Mouse (Mus musculus): ENCODE measurements around the gene Meiob.

Gene Meiob

DNA sequence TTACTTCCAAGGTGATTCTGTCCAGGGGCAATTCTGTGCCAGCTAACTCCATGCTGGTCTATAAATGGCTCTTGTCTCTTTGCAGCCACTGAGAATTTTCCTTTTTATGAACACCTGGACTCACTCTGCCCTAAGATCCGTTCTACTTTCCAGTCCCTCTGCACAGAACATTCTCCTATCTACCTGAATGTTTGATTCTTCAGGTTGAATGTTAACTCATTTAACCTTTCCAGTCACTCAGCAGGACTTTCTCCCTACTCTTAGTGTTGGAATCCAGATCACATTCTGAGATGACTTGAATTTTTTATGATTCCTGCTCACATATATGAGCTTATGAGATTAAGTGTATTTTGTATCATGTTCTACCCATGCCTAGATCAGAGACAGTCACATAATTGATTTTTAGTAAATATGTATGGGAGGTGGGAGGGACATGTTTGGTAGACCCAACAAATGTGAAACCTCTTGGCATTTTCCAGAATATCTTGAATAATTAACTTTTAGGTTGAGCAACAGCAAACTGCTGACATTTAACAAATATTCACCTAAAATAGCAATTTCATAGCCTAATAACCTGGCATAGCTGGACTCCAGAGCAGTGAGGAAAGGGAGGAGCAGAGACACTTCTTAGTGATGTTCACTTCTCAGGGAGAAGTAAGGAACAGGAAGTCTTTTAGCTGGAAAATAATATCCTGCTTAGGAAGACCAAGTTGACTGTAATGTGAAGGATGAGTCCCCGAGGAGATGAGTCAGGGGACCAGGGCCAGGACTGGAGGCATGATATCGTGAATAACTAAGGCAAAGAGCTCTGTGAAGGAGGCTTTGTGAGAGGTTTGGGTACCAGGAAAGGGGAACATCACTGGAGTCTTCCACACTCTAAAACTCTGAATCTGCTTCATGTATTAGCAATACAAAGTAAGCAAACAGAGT lies 17.5 kb downstream of the Meiob start:
- DNase-seq (ENCODE audit: low read depth), result peak; percentile 66

DNA sequence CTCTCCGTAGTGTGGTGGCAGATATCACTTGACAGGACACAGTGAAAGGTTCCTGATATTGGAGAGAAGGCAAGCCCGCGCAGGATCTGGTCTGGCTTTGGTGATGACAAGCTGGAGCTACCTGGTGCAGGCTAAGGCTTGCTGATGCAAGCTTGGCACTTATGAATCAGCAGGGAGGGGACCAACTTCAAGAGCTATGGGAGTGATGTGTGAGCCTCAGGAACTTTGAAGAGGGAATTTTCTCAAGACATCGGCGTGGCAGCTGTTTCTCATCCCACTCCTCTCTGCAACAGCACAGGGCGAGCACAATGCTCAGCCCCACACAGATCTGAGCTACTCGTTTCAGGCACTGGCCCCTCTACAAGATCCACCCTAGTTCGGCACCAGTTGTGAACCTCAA lies 35.8 kb downstream of the Meiob start, which contains the start of gene Hagh:
Gene Hagh (plus strand): TSS at position 302 of the 400 bp plus-strand sequence.
- DNase-seq (ENCODE audit: low read depth), result no peak

DNA sequence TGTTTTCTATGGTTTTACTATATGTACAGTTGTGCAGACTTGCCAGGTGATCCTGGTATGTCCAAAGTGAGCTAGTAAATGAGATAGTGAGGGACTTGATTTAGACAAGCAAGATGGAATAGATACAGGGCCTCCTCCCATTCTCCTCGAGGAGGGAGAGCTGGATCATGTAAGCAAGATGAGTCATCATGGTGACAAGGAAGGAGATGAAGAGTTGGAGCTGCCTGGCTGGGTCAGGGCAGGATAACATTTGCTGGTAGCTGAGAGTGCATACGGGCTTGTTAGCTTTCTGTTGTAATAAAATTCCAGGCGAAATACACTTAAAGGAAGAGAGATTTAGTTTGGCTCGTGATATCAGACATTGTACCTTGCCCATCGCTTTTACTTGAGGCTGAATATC lies 36.3 kb downstream of the Meiob start:
- DNase-seq (ENCODE audit: low read depth), result no peak

DNA sequence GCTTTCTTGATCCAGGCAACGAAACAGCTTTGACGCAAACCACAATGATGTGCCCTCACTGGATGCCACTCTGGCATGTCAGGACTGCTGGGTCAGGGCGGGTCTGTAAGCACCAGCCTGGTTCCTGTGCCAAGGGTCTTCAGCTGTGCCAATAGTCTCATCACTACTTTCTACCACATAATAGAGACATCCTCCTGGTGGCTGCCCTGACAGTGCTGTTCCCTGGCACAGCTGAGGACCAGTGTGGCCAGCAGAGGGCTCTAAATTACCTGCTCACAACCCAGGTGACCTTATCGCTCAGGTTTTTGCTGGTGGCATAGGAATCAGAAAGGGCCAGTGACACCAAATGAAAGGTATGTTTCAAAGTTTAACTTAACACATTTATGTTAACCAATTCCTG lies 37.0 kb downstream of the Meiob start:
- DNase-seq (ENCODE audit: low read depth), result no peak

DNA sequence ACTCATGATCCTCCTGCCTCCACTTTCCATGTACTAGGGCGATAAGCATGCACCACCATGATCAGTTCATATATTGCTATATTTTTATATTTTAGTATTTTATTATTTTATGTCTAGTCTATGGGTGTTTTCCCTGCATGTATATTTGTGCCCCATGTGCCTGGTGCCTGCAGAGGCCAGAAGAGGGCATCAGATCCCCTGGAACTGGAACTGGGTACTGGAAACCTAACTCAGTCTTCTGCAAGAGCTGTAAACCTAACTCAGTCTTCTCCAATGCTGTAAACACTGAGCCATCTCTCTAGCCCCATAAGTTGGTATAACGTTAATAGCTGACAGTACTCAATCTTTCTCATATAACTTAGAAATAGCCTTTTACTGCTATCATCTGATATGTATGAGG lies 38.5 kb downstream of the Meiob start:
- peak; percentile 54 for DNase-seq (ENCODE audit: low read depth)

DNA sequence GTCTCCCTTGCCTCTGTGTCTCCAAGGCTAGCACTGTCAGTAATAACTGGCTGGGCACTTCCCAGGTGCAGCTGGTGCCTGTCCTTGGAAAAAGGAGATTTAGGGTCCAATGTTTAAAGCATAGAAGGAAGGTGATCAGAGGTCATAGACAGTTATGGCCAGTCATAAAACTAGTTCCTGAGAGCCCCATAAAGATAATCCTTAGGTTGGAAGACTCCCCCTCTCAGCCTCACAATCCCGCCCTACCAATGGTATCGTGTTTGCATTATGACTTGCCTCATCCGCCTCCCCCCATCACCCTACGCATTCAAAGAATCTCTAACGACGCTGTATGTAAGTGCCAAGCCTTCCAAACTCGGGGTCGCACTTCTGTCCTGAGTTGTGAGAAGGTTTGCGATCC lies 40.4 kb downstream of the Meiob start:
- no peak for DNase-seq (ENCODE audit: low read depth)

DNA sequence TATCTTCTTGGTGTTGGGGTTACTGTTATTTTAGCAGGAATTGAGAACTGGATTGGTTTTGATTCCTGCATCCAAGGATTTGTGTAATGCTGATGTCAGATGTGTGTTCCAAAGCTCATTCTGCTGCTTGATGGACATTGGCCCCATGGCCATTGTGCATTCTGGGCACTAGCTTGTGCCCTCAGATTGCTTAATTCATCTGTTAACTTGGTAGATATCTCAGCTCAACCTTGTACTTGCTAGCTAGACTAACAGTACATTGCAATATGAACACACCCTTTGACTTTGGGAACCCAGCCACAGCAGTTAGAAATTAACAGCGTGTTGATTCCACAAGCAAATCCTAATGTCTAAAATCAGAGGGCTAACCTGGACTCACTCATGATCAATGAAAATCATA lies 43.3 kb downstream of the Meiob start:
- no peak for DNase-seq (ENCODE audit: low read depth)

DNA sequence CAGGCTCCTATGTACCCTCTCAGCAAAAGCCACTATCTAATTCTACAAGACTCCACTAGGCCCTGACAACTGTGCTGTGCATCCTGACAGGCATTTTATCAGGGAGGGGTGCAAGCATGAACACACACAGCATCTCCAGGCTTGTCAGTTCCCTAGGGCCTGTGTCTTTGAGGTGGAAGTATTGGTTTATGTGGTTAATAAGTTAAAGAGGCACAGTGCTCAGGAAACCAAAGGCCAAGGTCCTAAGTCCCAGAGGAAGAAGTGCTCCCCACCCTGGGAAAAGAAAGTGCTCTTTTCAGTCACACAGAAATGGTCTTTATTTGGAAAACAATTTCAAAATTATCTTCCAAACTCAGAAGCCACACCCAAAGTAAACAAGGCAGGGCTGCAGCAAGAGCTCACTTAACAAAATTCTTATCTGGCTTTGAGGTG lies 44.5 kb downstream of the Meiob start:
- no peak for DNase-seq (ENCODE audit: low read depth)

DNA sequence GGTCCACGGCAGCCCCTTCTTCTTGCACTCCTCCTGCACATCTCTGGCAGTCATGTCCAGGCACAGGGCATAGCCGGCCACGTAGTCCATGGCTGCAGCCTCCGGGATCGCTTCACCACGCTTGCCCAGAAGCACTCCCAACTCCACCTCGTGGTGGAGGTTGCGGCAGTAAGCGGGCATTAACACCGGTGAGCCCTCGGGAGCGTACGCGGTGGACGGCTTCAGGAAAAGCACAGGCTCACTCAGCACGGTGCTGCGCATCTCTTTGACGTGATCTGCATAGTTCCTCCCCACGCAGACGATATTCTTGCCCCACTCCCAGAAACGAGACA lies 45.6 kb downstream of the Meiob start:
- DNase-seq (ENCODE audit: low read depth), result no peak

DNA sequence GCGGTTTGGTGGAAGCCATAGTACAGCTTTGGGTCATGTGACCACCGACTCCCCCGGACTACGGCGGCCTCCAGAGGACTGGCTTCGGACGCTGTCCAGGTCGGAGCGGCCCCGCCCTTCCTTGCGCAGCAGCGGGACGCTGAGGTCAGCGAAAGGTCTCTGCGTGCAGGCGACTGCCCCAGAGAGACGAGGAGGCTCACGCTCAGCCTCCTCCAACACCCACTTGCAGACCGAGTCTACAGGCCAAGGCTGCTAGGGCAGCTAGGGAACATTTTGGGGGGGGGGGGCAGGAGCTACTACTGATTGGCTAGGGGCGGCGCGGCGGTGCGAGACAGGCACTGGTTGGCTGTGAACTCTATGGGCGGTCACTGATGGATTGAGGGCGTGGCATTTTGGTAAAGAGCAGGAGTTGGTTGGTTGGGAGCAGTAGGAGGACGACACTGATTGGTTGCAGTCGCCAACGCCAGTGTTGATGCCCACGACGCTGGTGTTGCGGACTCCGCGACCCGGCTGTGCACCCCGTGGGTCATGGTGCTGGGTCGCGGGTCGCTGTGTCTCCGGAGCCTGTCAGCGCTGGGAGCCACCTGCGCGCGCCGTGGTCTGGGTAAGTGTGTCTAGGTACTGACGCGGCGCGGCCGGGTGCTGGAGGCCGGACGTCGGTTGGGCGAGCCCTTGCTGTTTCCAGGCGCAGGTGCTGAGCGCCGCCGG lies 46.1 kb downstream of the Meiob start, which contains the start of gene Fahd1:
Gene Fahd1 (minus strand): TSS at position 300 of the 708 bp plus-strand sequence.
- DNase-seq (ENCODE audit: low read depth), result peak; percentile 97

DNA sequence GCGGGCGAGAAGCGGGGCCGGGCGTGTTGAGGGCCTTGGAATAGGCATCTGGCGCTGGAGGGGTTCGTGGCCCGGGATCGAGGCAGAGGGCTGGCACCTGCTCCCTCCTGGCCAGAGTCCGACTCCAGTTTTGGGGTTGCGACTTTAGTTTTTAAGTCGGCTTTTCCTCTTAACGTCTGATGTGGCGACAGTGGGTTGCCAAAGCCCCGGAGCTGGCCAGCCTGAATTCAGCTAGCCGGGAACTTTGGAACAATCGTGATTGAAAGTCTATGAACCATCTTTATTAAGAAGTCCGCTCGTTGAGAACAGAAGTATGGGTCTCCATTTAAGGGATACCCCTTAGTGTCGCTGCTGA lies 46.7 kb downstream of the Meiob start:
- DNase-seq (ENCODE audit: low read depth), result no peak

DNA sequence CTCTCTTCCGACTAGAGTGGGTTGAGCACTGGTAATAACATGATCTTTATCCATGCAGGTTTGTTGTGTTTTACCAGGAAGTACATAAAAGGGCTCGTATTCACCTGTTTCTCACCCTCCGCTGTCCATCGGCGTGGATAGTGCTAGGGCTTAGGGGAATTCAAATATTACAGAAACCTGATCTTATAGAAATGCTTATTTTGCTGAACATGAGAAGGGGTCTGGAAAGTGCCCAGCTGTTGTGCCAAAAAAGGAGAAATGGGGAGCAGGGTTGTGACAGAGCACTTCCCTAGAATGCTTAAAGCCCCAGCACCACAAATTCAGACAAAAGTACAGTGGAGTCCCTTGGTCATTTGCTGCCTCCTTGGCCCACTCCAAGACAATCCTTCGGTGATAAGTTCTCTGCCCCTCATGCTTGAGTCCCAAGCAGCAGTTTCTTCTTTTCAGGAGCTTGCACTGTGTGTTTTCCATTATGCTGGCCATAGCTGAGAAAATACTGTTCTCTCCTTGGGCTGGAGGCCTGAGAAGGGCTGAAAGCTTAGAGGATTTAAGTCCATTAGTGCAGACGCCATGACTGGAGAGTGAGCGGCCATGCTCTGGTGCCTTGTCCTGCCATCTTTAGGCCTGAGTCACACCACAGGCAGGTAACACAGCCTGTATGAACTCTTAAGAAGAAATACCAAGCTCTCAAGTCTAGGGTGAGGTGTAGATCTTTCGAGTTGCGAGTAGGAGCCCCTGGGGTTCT lies 47.5 kb downstream of the Meiob start:
- no peak for DNase-seq (ENCODE audit: low read depth)

DNA sequence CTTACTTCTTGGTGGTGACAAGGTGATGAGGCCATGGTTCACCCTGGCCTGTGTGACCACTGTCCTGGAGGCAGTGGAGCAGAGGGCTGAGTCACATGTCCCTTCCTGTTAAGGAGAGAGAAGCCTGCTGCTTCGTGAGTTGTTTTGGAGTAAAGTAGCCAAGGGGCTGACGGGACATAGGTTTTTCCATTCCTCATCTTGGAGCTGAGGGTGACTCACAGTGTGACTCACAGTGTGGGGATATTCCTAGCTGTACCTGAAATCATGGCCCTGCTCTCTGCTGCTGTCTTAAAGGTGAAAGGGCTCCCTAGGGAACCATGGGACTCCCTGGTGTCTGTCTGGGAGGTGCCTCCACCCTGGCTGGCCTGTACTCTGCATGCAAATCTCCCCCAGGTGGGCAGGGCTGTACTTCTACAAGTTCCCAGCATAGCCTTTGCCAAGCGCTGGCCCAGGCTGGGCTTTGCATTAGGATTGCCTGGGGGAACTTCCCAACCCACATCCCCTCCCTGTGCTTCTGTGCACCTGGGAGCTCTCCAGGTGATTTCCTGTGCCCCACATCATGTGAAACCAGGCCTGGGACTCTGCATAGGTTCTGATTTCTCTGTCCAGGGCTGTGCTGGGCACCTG lies 51.9 kb downstream of the Meiob start:
- peak; percentile 79 for DNase-seq (ENCODE audit: low read depth)

DNA sequence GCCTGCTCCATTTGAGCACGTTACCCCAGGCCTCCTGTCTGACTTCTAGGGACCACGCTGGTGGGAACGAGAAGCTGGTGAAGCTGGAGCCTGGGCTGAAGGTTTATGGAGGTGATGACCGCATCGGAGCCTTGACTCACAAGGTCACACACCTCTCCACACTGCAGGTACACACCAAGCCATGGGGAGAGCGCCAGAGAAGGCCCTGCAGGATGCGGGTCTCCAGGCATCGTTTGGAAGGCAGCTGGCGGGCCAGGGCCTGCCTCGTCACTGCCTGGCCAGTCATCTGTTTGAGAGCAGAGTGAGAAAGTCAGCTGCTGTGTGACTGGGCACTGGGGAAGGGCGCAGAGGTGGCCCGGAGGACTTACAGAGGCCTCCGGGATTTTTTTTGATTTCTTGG lies 52.5 kb downstream of the Meiob start:
- no peak for DNase-seq (ENCODE audit: low read depth)

DNA sequence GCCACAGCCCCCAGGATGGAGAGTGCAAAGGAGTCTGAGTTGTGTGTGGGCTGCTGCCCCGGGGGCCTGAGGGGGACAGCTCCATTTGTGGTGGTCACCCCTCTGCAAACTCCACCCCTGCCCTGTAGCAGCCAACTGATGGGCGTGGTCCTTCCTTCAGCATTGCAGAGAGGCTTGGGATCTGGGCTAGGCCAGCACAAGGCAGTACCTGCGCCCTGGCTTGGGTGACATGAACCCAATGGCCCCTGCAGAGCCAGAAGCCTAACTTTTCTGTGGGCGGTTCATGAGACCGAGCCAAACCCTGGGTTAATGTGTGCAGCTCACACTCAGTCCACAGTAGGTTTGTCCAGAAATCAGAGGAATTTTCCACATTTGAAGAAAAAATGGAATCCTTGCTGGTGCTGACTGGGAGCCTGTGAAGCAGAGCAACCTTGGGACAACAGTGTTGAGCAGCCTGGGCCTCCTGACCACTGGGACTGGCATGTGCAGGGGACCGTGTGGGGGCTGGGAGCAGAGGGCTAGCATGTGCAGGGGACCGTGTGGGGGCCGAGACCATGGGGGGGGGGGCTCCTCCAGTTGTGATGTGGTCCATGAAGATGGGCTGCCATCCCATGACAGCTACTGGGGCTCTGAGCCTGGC lies 53.9 kb downstream of the Meiob start:
- DNase-seq (ENCODE audit: low read depth), result no peak

DNA sequence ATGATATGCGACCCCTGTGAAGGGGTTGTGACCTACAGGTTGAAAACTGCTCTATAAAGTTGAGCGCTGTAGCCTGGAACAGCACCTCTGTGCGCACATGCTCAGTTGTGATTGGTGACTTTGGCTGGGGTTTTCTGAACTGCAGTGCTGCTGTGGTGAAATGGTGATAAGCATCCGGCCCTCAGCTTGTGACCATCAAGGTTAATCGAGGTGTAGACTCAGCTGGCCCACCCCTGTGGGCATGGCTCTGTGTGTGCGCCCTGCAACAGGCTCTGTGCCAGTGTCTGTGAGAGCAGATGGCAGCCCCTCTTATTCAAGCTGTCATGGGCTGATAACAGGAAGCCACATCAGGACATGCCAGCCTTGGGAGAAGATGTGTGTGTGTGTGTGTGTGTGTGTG lies 54.9 kb downstream of the Meiob start:
- DNase-seq (ENCODE audit: low read depth), result no peak

DNA sequence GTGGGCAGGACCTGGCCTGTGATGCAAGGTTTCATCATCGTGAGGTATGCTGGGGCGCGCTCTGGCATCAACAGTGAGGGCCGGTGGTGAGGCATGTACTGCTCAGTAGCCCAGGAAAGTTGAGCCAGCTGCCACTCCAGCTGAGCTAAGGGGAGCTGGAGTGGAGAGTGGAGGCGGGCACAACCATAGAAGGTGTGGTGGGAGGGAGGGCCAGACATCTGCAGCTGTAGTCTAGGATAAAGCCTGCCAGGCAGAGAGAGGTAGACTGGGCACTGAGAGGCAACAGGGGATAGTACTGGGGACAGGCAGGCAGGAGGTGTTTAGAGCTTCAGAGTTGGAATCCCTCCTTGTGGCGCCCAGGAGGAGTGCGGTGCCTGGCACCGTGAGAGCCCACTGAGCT lies 56.0 kb downstream of the Meiob start:
- no peak for DNase-seq (ENCODE audit: low read depth)

DNA sequence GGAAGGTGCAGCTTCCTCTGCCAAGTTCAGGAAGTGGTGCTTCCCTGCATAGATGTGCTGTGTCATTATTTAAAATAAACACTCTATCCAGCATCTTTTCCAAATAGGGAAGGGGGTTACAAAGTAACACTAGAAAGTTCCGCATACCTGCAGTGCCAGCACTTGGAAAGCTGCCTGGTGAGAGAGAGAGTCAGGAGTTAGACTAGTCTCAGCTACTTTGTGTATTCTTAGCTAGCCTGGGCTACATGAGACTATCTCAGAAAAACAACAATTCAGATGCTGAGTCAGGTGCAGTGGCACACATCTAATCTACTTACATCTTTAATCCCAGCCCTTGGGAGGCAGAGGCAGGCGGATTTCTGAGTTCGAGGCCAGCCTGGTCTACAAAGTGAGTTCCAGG lies 57.7 kb downstream of the Meiob start:
- no peak for DNase-seq (ENCODE audit: low read depth)

DNA sequence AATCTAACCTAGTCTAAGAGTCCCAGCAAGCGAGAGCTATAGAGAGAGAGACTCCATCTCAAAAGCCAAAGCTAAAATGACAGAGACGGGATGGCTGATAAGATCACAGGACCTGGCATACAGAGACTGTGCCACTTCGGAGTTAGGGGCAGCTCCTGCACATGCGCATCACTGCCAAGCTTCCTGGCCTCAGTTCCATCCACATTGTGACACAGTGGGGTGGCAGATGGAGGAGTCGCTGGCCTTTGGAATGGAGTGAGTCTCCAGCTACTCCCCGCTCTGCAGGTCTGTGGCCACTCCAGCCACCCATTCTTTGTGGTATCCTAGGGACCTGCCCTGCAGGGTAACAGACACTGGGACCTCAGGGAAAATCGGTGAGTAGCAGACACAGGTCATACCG lies 61.7 kb downstream of the Meiob start, which contains the start of gene Igfals:
Gene Igfals (plus strand): TSS at position 222 of the 400 bp plus-strand sequence.
- DNase-seq (ENCODE audit: low read depth), result no peak

DNA sequence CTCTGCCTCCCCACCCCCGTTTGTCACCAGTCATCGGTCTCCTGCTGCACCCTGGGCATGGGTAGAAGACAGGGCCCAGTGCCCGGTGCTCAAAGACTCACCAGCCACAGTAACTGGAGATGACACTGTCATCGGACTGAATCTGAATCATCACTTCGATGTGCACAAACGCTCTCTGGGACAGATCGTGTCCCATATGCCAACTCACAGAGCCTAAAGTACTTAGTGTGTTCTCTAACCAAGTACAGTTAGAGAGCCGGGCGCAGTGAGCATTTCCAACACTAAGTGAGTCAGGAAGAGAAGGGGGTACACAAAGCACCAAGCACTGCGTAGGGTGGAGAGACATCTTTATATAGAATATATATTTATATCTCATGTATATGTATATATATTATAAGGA lies 63.8 kb downstream of the Meiob start:
- no peak for DNase-seq (ENCODE audit: low read depth)

DNA sequence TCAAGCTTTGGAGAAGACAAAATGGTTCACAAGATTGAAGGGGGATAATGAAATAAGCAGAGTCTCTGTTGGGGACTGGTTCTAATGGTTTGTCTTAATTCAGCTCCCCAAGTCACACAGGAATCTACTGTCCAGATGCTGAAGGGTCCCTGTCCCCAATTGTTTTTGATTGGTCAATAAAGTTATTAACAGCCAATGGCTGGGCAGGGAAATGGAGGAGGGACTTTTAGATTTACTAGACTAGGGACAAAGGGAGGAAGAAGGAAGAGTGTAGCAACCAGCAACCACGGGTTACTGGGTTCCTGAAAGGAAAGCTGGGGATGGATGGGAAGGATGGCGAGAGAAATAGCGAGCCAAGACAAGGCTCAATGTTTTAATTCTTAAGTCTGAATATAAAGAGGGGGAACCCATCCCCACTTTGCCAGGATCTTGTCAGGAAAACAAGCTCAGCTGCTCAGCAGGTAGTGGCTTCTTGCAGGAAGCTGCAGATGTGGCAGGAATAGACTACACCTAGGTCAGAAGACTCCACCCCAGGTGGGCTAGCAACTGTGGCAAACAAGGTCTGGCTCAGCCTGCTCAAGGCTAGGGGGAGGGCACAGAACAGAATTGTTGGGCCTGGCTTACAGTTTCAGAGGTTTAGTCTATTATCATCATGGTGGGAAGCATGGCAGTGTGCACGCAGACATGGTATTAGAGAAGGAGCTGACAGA lies 69.8 kb downstream of the Meiob start:
- no peak for DNase-seq (ENCODE audit: low read depth)
